Mouse (Mus musculus) heart, embryonic 11.5 days (tissue): ENCODE results near the gene Ctcf. TPM values are rescaled to one million over a fixed set of nuclear protein-coding genes. Genes with fewer than 3 reads are reported as not detected.
A peak's percentile ranks its signal among the peaks of the same experiment; 100 is the strongest.

Experiments
- ATAC-seq: fragments of 200-750 bp; cut with Nextera tagmentation; replicated peaks from 2 replicates; pipeline ENCODE4 v1.8.0; 2017; ENCODE audit warnings: moderate library complexity; ENCODE audit not compliant: insufficient number of reproducible peaks, low FRiP score, low TSS enrichment
- H3K27ac ChIP-seq: fragments of 300-500 bp; sonication (generic); 2 replicates; pipeline ENCODE4 v1.5.1; 2014; ENCODE audit warnings: mild to moderate bottlenecking, low read depth, low read length
- H3K27me3 ChIP-seq: fragments of 300-500 bp; sonication (generic); 2 replicates; pipeline ENCODE4 v1.6.1; 2014; ENCODE audit warnings: mild to moderate bottlenecking, low read length, mixed read lengths; ENCODE audit not compliant: control insufficient read depth, insufficient read depth
- H3K36me3 ChIP-seq: fragments of 300-500 bp; sonication (generic); 2 replicates; pipeline ENCODE4 v1.6.1; 2014; ENCODE audit warnings: mild to moderate bottlenecking, low read length, moderate library complexity, mixed read lengths; ENCODE audit not compliant: control insufficient read depth, insufficient read depth
- H3K4me1 ChIP-seq: fragments of 300-500 bp; sonication (generic); 2 replicates; pipeline ENCODE4 v1.6.1; 2014; ENCODE audit warnings: low read length; ENCODE audit not compliant: control insufficient read depth, insufficient read depth
- H3K4me2 ChIP-seq: fragments of 300-500 bp; sonication (generic); 2 replicates; pipeline ENCODE4 v1.6.1; 2014; ENCODE audit warnings: mild to moderate bottlenecking, moderate library complexity
- H3K4me3 ChIP-seq: fragments of 300-500 bp; sonication (generic); 2 replicates; pipeline ENCODE4 v1.5.1; 2014; ENCODE audit warnings: low read depth, low read length
- H3K9ac ChIP-seq: fragments of 300-500 bp; sonication (generic); 2 replicates; pipeline ENCODE4 v1.6.1; 2014; ENCODE audit warnings: mild to moderate bottlenecking, low read depth, low read length, moderate library complexity
- H3K9me3 ChIP-seq: fragments of 300-500 bp; sonication (generic); replicated peaks from 2 replicates; pipeline ENCODE4 v1.6.1; 2016; ENCODE audit warnings: low read length; ENCODE audit not compliant: control insufficient read depth
- WGBS: fragments of 180-500 bp; shearing (Covaris S2); extraction: QIAGEN DNeasy Blood & Tissue Kit; methylation state at CpG from one replicate; pipeline ENCODE4 v1.1.7; 2014; ENCODE audit not compliant: insufficient replicate concordance; 5-methylcytosine and 5-hydroxymethylcytosine counted together
- polyA plus RNA-seq: library from polyadenylated mRNA; unstranded; fragments of >200 nt; fragmentation: Nextera tagmentation; extraction: Ambion mirVana; gene quantifications from 2 replicates; pipeline ENCODE4 v1.2.1, GENCODE M21; 2014

Ctcf gene
- polyA plus RNA-seq, 1 experiment from 2014 or later: 66.3 TPM

- no peak for ATAC-seq
- H3K4me2 ChIP-seq: no peak overlapping the region
- no peaks in the 10 kb centered on the region for H3K9me3 ChIP-seq
- H3K36me3 ChIP-seq: peaks cover 3% of the 10 kb centered on the region; the same call in 1 of the 2 replicates
- no peak overlapping the region for H3K27ac ChIP-seq
- no peak overlapping the region for H3K4me3 ChIP-seq
- WGBS: 90% methylated on average over 34 of the region's 34 CpGs
- H3K9ac ChIP-seq: no peak overlapping the region
- H3K4me1 ChIP-seq: peaks cover 16% of the 10 kb centered on the region
- no peaks in the 10 kb centered on the region for H3K27me3 ChIP-seq
These were observed 67.9 kb downstream of the Ctcf start for GRCm38 (mm10) chr8:105704146-105704812.

GRCm38 (mm10) chr8:105704955-105705354 lies 68.6 kb downstream of the Ctcf start:
- H3K27ac ChIP-seq: no peak overlapping the region
- peaks cover 3% of the 10 kb centered on the region; the same call in 1 of the 2 replicates for H3K36me3 ChIP-seq
- H3K27me3 ChIP-seq: no peaks in the 10 kb centered on the region
- H3K4me1 ChIP-seq: peaks cover 14% of the 10 kb centered on the region
- H3K9ac ChIP-seq: no peak overlapping the region
- H3K9me3 ChIP-seq: no peaks in the 10 kb centered on the region
- H3K4me3 ChIP-seq: no peak overlapping the region
- no peak overlapping the region for H3K4me2 ChIP-seq
- no peak for ATAC-seq
- WGBS: 84% methylated on average over 6 of the region's 6 CpGs

GRCm38 (mm10) chr8:105706426-105706825 lies 70.1 kb downstream of the Ctcf start:
- Histone ChIP-seq H3K4me3 (0 out of 2 replicates have a peak overlapping the region, but pooled peaks have one; percentile 57), H3K9me3 (no peaks in the 10 kb centered on the region), H3K4me1 (peaks cover 8% of the 10 kb centered on the region), H3K4me2 (no peak overlapping the region; the same call in 1 of the 2 replicates), H3K27ac (no peak overlapping the region), H3K36me3 (peaks cover 3% of the 10 kb centered on the region; the same call in 1 of the 2 replicates), H3K9ac (no peak overlapping the region), H3K27me3 (no peaks in the 10 kb centered on the region)
- WGBS: 81% methylated on average over 12 of the region's 12 CpGs
- ATAC-seq: no peak

DNA sequence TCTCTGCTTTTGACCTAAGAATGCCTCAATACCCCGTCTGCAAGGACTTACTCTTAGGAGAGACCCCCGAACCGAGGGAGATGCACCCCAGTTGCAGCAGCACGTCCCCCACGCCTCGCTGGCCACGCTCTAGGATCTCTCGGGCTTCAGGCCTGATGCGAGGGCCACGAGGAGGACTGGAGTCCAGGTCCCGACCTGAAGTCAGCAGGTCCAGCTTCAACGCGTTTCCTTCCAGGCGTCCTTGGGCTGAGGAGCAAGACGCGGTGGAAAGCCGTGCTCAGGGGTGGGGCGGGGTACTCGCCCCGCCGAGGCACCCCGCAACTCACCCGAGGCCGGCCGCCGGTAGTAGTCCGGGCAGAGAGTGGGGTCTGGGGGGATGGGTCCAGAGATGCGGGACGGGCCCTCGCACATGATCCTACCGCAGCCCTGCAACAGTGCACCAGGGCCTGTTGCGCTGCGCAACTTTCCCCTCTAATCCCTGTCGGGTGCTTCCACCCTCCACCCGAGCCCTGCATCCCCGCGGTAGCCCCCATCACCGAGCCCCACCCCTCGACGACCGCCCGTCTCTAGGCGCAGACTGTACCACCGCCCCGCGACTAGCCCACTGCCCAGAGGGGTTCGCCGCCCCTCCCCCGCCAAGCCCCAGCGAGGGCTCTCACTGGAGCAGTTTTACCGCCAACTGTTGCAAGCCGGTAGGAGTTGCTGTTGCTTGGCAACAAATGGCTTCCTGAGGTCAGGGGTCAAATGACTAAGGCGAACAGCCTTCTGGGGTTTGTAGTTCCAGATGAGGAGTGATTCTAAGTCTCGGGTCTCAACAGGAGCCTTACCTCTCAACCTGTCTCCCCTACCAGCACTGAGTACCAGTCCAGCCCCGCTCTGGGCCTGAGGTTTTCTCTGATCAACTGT lies 71.4 kb downstream of the Ctcf start, which contains the start of the genes 4933405L10Rik and Enkd1:
Gene 4933405L10Rik, plus strand, starts transcription at position 158 of the 906 bp plus-strand sequence.
Gene Enkd1, minus strand, starts transcription at position 713 of the 906 bp plus-strand sequence.
- no peaks in the 10 kb centered on the region for H3K9me3 ChIP-seq
- peak within 1 kb of the TSS; percentile 56 for H3K9ac ChIP-seq
- no peaks in the 10 kb centered on the region for H3K27me3 ChIP-seq
- no peak within 1 kb of the TSS for H3K27ac ChIP-seq
- peak within 1 kb of the TSS; percentile 79 for H3K4me2 ChIP-seq
- H3K4me1 ChIP-seq: peaks cover 2% of the 10 kb centered on the region; the same call in 1 of the 2 replicates
- peak; percentile 59 for ATAC-seq
- peak within 1 kb of the TSS; percentile 57 for H3K4me3 ChIP-seq
- peaks cover 3% of the 10 kb centered on the region; the same call in 1 of the 2 replicates for H3K36me3 ChIP-seq
- WGBS: under 1% methylated on average over 55 of the region's 55 CpGs

DNA sequence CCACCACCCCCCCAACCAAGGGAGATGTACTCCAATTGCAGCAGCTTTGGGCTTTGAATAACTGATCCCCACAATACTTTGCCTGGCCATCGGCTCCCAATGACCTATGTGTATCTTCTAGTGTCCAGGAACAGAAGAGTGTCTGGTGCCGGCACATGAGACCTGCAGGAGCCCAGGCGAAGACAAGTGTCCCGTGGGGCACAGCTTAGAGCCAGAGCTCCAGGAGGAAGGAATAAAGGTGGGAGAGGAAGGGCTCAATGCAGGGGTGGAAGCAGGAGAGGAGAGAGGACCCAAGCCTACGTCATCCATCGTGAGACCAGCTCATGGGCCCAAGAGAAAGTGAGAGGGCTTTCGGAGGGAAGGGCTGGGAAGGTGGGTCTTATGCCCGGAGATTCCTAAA lies 72.3 kb downstream of the Ctcf start:
- no peaks in the 10 kb centered on the region for H3K9me3 ChIP-seq
- no peaks in the 10 kb centered on the region; the same call in 1 of the 2 replicates for H3K36me3 ChIP-seq
- H3K4me2 ChIP-seq: no peak overlapping the region
- WGBS: 90% methylated on average over 8 of the region's 8 CpGs
- no peak overlapping the region for H3K27ac ChIP-seq
- no peak for ATAC-seq
- H3K4me1 ChIP-seq: peaks cover 2% of the 10 kb centered on the region; the same call in 1 of the 2 replicates
- no peaks in the 10 kb centered on the region for H3K27me3 ChIP-seq
- H3K4me3 ChIP-seq: no peak overlapping the region
- no peak overlapping the region for H3K9ac ChIP-seq

DNA sequence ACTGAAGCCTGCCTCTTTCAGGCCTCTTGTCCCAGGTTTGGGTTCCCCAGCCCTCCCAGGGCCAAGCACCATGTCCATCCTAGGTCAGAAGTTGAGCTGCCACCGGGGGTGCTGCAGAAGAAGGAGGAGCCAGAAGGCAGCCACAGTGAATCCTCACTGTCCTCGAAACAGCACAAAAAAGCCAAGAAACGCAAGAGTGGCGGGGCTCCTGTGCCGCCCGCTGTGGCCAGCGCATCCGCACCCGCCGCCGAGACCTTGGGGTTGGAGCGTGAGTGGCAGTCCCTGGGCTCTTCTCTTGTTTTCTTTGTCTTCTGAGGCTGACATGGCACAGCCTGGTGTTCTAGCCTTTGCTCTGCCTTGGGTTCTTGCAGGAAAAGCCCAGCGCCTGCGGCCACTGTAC lies 72.9 kb downstream of the Ctcf start:
- Histone ChIP-seq H3K9ac (no peak overlapping the region), H3K36me3 (no peaks in the 10 kb centered on the region), H3K27ac (no peak overlapping the region), H3K27me3 (no peaks in the 10 kb centered on the region), H3K9me3 (no peaks in the 10 kb centered on the region), H3K4me3 (no peak overlapping the region), H3K4me2 (no peak overlapping the region), H3K4me1 (peaks cover 2% of the 10 kb centered on the region; the same call in 1 of the 2 replicates)
- ATAC-seq: no peak
- 72% methylated on average over 14 of the region's 14 CpGs for WGBS

GRCm38 (mm10) chr8:105712286-105712685 lies 75.9 kb downstream of the Ctcf start:
- Histone ChIP-seq H3K27me3 (no peaks in the 10 kb centered on the region), H3K4me3 (no peak overlapping the region), H3K4me1 (peaks cover 3% of the 10 kb centered on the region; the same call in 1 of the 2 replicates), H3K9ac (no peak overlapping the region), H3K4me2 (no peak overlapping the region), H3K9me3 (no peaks in the 10 kb centered on the region), H3K36me3 (0 out of 2 replicates have a peak, but pooled peaks cover 4% of the 10 kb centered on the region), H3K27ac (no peak overlapping the region)
- 74% methylated on average over 3 of the region's 3 CpGs for WGBS
- no peak for ATAC-seq

- no peaks in the 10 kb centered on the region for H3K27me3 ChIP-seq
- 0 out of 2 replicates have a peak, but pooled peaks cover 4% of the 10 kb centered on the region for H3K36me3 ChIP-seq
- H3K9ac ChIP-seq: no peak overlapping the region
- H3K27ac ChIP-seq: no peak overlapping the region
- no peaks in the 10 kb centered on the region for H3K9me3 ChIP-seq
- H3K4me2 ChIP-seq: no peak overlapping the region
- ATAC-seq: no peak
- 0 out of 2 replicates have a peak, but pooled peaks cover 3% of the 10 kb centered on the region for H3K4me1 ChIP-seq
- H3K4me3 ChIP-seq: no peak overlapping the region
- WGBS: 5% methylated on average over 3 of the region's 3 CpGs
These were observed 77.8 kb downstream of the Ctcf start for GRCm38 (mm10) chr8:105714139-105714538.
